Mouse (Mus musculus): Measurements from ENCODE around the gene Ap2a1. TPM values are rescaled to one million over a fixed set of nuclear protein-coding genes. Genes with fewer than 3 reads are reported as not detected.
"Not testable (repeated sequence)": the region's sequence is repeated elsewhere in the genome, so short reads cannot be mapped to it uniquely, and the experiment has no call there.

Gene Ap2a1
- polyA plus RNA-seq, 1 experiment from 2014 or later, result 69.1 TPM

- ATAC-seq (ENCODE audit: insufficient read depth); H3K4me2 ChIP-seq; H3K9ac ChIP-seq; H3K36me3 ChIP-seq (replicated peaks); H3K9me3 ChIP-seq (replicated peaks); H3K4me3 ChIP-seq (replicated peaks); H3K27me3 ChIP-seq; H3K27ac ChIP-seq (replicated peaks): not testable (repeated sequence)
- 76% methylated on average over 2 of the region's 2 CpGs for WGBS (ENCODE audit: insufficient replicate concordance)
- H3K4me1 ChIP-seq (replicated peaks), result peaks cover 46% of the 10 kb centered on the region
These were observed 57.5 kb downstream of the Ap2a1 start for GRCm38 (mm10) chr7:44871774-44872173.

- no peak overlapping the region for H3K4me2 ChIP-seq
- WGBS (ENCODE audit: insufficient replicate concordance), result 58% methylated on average over 1 of the region's 1 CpGs
- H3K9ac ChIP-seq, result no peak overlapping the region
- ATAC-seq (ENCODE audit: insufficient read depth), result no peak
- no peaks in the 10 kb centered on the region for H3K9me3 ChIP-seq (replicated peaks)
- no peak overlapping the region for H3K4me3 ChIP-seq (replicated peaks)
- no peak overlapping the region; the same call in 1 of the 2 replicates for H3K27ac ChIP-seq (replicated peaks)
- H3K4me1 ChIP-seq (replicated peaks), result peaks cover 52% of the 10 kb centered on the region
- no peaks in the 10 kb centered on the region for H3K36me3 ChIP-seq (replicated peaks)
- peaks cover 10% of the 10 kb centered on the region; the same call in 1 of the 2 replicates for H3K27me3 ChIP-seq
These were observed 58.1 kb downstream of the Ap2a1 start for GRCm38 (mm10) chr7:44871181-44871580.

- Histone ChIP-seq H3K27ac (replicated peaks) (peak overlapping the region; percentile 95; the same call in 1 of the 2 replicates), H3K9me3 (replicated peaks) (no peaks in the 10 kb centered on the region), H3K4me3 (replicated peaks) (no peak overlapping the region), H3K27me3 (peaks cover 10% of the 10 kb centered on the region; the same call in 1 of the 2 replicates), H3K4me1 (replicated peaks) (peaks cover 58% of the 10 kb centered on the region), H3K9ac (peak overlapping the region; percentile 77; the same call in 1 of the 2 replicates), H3K4me2 (peak overlapping the region; percentile 98), H3K36me3 (replicated peaks) (no peaks in the 10 kb centered on the region)
- no peak for ATAC-seq (ENCODE audit: insufficient read depth)
- 76% methylated on average over 6 of the region's 6 CpGs for WGBS (ENCODE audit: insufficient replicate concordance)
These were observed 58.7 kb downstream of the Ap2a1 start for GRCm38 (mm10) chr7:44870614-44871013.

- H3K4me1 ChIP-seq (replicated peaks), result peaks cover 65% of the 10 kb centered on the region
- H3K27me3 ChIP-seq, result peaks cover 10% of the 10 kb centered on the region; the same call in 1 of the 2 replicates
- H3K36me3 ChIP-seq (replicated peaks), result peaks cover 3% of the 10 kb centered on the region
- WGBS (ENCODE audit: insufficient replicate concordance), result 9% methylated on average over 29 of the region's 29 CpGs
- H3K9ac ChIP-seq, result peak within 1 kb of the TSS; percentile 77
- H3K9me3 ChIP-seq (replicated peaks), result no peaks in the 10 kb centered on the region
- peak; percentile 83 for ATAC-seq (ENCODE audit: insufficient read depth)
- H3K4me2 ChIP-seq, result peak within 1 kb of the TSS; percentile 98
- peak within 1 kb of the TSS; percentile 81 for H3K4me3 ChIP-seq (replicated peaks)
- peak within 1 kb of the TSS; percentile 95 for H3K27ac ChIP-seq (replicated peaks)
These were observed 59.4 kb downstream of the Ap2a1 start, which contains the start of gene Ptov1 for GRCm38 (mm10) chr7:44869697-44870528. Gene Ptov1 (minus strand): TSS chr7:44869788.

- Histone ChIP-seq H3K27ac (replicated peaks) (peak overlapping the region; percentile 95), H3K9ac (peak overlapping the region; percentile 77), H3K4me2 (peak overlapping the region; percentile 98), H3K27me3 (peaks cover 10% of the 10 kb centered on the region; the same call in 1 of the 2 replicates), H3K9me3 (replicated peaks) (no peaks in the 10 kb centered on the region), H3K4me1 (replicated peaks) (peaks cover 71% of the 10 kb centered on the region), H3K36me3 (replicated peaks) (peaks cover 11% of the 10 kb centered on the region), H3K4me3 (replicated peaks) (peak overlapping the region; percentile 81)
- ATAC-seq (ENCODE audit: insufficient read depth), result peak; percentile 23
- under 1% methylated on average over 89 of the region's 108 CpGs for WGBS (ENCODE audit: insufficient replicate concordance)
These were observed 60.2 kb downstream of the Ap2a1 start for GRCm38 (mm10) chr7:44868919-44869696.

- Histone ChIP-seq H3K9me3 (replicated peaks) (no peaks in the 10 kb centered on the region), H3K27me3 (peaks cover 10% of the 10 kb centered on the region; the same call in 1 of the 2 replicates), H3K9ac (peak overlapping the region; percentile 77; the same call in 1 of the 2 replicates), H3K4me1 (replicated peaks) (peaks cover 72% of the 10 kb centered on the region), H3K36me3 (replicated peaks) (peaks cover 18% of the 10 kb centered on the region), H3K27ac (replicated peaks) (peak overlapping the region; percentile 49; the same call in 1 of the 2 replicates), H3K4me3 (replicated peaks) (peak overlapping the region; percentile 81), H3K4me2 (peak overlapping the region; percentile 98)
- ATAC-seq (ENCODE audit: insufficient read depth), result no peak
- 13% methylated on average over 16 of the region's 16 CpGs for WGBS (ENCODE audit: insufficient replicate concordance)
These were observed 60.8 kb downstream of the Ap2a1 start for GRCm38 (mm10) chr7:44868465-44868864.

GRCm38 (mm10) chr7:44867802-44868201 is 61.5 kb downstream of the Ap2a1 start:
- peaks cover 10% of the 10 kb centered on the region; the same call in 1 of the 2 replicates for H3K27me3 ChIP-seq
- H3K9me3 ChIP-seq (replicated peaks), result no peaks in the 10 kb centered on the region
- H3K9ac ChIP-seq, result no peak overlapping the region
- no peak overlapping the region for H3K27ac ChIP-seq (replicated peaks)
- H3K4me1 ChIP-seq (replicated peaks), result peaks cover 69% of the 10 kb centered on the region
- peaks cover 24% of the 10 kb centered on the region for H3K36me3 ChIP-seq (replicated peaks)
- H3K4me2 ChIP-seq, result peak overlapping the region; percentile 98
- WGBS (ENCODE audit: insufficient replicate concordance), result 61% methylated on average over 9 of the region's 9 CpGs
- no peak for ATAC-seq (ENCODE audit: insufficient read depth)
- H3K4me3 ChIP-seq (replicated peaks), result peak overlapping the region; percentile 81

- Histone ChIP-seq H3K4me2 (peak overlapping the region; percentile 98), H3K36me3 (replicated peaks) (peaks cover 31% of the 10 kb centered on the region), H3K27ac (replicated peaks) (no peak overlapping the region), H3K4me1 (replicated peaks) (peaks cover 66% of the 10 kb centered on the region), H3K9me3 (replicated peaks) (no peaks in the 10 kb centered on the region), H3K4me3 (replicated peaks) (no peak overlapping the region), H3K27me3 (peaks cover 10% of the 10 kb centered on the region; the same call in 1 of the 2 replicates), H3K9ac (no peak overlapping the region)
- 70% methylated on average over 19 of the region's 19 CpGs for WGBS (ENCODE audit: insufficient replicate concordance)
- ATAC-seq (ENCODE audit: insufficient read depth), result no peak
These were observed 62.1 kb downstream of the Ap2a1 start for GRCm38 (mm10) chr7:44867010-44867702.

- H3K4me1 ChIP-seq (replicated peaks), result peaks cover 66% of the 10 kb centered on the region
- H3K4me2 ChIP-seq, result peak overlapping the region; percentile 98
- H3K36me3 ChIP-seq (replicated peaks), result peaks cover 38% of the 10 kb centered on the region
- 46% methylated on average over 15 of the region's 15 CpGs for WGBS (ENCODE audit: insufficient replicate concordance)
- H3K27me3 ChIP-seq, result peaks cover 10% of the 10 kb centered on the region; the same call in 1 of the 2 replicates
- H3K9me3 ChIP-seq (replicated peaks), result no peaks in the 10 kb centered on the region
- no peak overlapping the region for H3K9ac ChIP-seq
- no peak overlapping the region for H3K4me3 ChIP-seq (replicated peaks)
- no peak for ATAC-seq (ENCODE audit: insufficient read depth)
- peak overlapping the region; percentile 41; the same call in 1 of the 2 replicates for H3K27ac ChIP-seq (replicated peaks)
These were observed 62.9 kb downstream of the Ap2a1 start for GRCm38 (mm10) chr7:44866276-44867009.
